Mouse (Mus musculus): ENCODE measurements around the gene Rap1a. TPM values are rescaled to one million over a fixed set of nuclear protein-coding genes. Genes with fewer than 3 reads are reported as not detected.
A peak's percentile ranks its signal among the peaks of the same experiment; 100 is the strongest.

Gene Rap1a
- polyA plus RNA-seq, 1 experiment from 2014 or later: 133 TPM

GRCm38 (mm10) chr3:105820272-105820671 is 19.1 kb upstream of the Rap1a start:
- Histone ChIP-seq H3K4me3 (replicated peaks) (no peak overlapping the region), H3K4me2 (replicated peaks) (no peak overlapping the region), H3K9me3 (no peaks in the 10 kb centered on the region), H3K27ac (no peak overlapping the region), H3K36me3 (no peaks in the 10 kb centered on the region), H3K9ac (no peak overlapping the region), H3K27me3 (replicated peaks) (no peaks in the 10 kb centered on the region), H3K4me1 (replicated peaks) (no peaks in the 10 kb centered on the region)
- ATAC-seq: no peak
- WGBS: 61% methylated on average over 3 of the region's 3 CpGs

DNA sequence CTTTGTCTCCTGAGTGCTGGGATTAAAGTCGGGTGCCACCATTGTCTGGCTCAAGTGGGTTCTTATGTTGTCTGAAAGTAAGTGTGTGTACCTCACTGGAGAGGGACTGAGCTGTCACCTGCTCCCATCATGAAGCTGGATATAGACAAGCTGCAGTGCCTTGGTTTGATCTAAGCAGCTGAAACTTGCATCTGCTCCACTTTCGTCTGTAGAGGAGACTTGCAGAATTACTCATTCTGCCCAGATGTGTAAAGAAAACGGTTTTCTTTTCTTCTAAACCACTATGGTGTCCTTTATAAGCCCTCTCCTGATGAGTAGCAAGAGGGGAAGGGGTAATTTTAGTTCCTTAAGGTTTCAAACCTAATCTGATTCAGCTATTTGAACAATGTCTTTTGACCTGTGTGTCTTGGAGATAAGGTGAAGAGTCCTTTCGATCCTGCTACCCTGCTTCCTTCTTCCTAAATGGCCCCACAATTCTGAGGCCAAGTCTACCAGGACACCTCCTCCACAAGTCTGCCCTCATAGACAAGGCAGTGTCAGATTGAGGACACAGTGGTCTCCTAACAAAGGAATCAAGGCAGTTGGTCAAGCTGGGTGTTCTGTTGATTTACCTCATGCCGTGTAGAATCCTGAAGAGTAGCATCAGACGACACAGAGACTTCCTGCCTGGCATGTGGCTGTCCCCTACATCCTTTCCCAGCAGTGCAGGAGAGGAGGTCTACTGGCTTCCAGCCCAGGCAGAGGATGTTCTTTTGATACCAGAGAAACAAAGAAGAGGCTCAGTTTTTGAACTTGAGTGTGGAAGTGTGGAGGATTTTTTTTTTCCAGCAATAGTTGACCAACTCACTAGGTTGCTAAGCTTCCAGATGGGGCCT is 17.2 kb upstream of the Rap1a start:
- Histone ChIP-seq H3K36me3 (no peaks in the 10 kb centered on the region), H3K9ac (no peak overlapping the region), H3K4me3 (replicated peaks) (no peak overlapping the region), H3K27ac (no peak overlapping the region), H3K9me3 (no peaks in the 10 kb centered on the region), H3K4me1 (replicated peaks) (no peaks in the 10 kb centered on the region), H3K4me2 (replicated peaks) (no peak overlapping the region), H3K27me3 (replicated peaks) (no peaks in the 10 kb centered on the region)
- WGBS: 54% methylated on average over 6 of the region's 6 CpGs
- ATAC-seq: no peak

- Histone ChIP-seq H3K36me3 (no peaks in the 10 kb centered on the region), H3K4me3 (replicated peaks) (no peak overlapping the region), H3K9ac (no peak overlapping the region), H3K9me3 (no peaks in the 10 kb centered on the region), H3K27ac (no peak overlapping the region), H3K27me3 (replicated peaks) (no peaks in the 10 kb centered on the region), H3K4me1 (replicated peaks) (0 out of 2 replicates have a peak, but pooled peaks cover 2% of the 10 kb centered on the region), H3K4me2 (replicated peaks) (no peak overlapping the region)
- ATAC-seq: no peak
- 44% methylated on average over 8 of the region's 8 CpGs for WGBS
Observed at GRCm38 (mm10) chr3:105816089-105816488, 15.0 kb upstream of the Rap1a start.

DNA sequence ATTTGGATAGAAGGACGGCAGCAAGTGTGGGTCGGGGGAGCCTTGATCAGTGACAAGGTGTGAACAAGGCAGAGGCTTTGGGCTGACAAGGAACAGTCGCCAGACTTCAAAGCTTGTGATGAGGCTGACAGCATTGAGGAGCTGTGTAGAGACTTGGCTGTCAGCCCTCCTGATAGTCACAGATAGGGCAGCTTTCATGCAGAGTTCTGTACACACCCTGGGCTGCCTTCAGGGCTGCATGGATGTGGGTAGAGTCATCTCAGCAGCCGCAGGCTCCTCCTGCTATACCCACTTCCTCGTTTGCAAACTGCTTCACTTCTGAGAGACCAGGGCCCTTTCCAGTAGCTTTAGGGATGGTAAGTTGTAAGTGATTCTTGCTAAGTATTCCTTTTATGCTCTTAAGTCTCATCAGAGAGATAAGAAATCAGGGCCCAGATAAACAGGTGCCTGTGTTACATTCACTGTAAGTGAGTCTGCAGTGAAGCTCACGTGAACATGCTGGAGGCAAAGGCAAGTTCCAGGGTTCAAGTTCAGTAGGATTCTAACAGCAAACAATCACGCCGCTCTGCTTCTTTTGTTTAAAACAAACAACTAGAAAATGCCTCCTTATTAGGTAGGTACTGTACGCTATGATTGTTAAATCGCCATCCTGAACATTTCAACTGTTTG is 14.2 kb upstream of the Rap1a start:
- Histone ChIP-seq H3K4me3 (replicated peaks) (no peak overlapping the region), H3K27ac (no peak overlapping the region), H3K27me3 (replicated peaks) (no peaks in the 10 kb centered on the region), H3K9me3 (no peaks in the 10 kb centered on the region), H3K4me2 (replicated peaks) (no peak overlapping the region), H3K4me1 (replicated peaks) (0 out of 2 replicates have a peak, but pooled peaks cover 2% of the 10 kb centered on the region), H3K36me3 (no peaks in the 10 kb centered on the region), H3K9ac (no peak overlapping the region)
- ATAC-seq: peak; percentile 73
- WGBS: 55% methylated on average over 10 of the region's 10 CpGs

DNA sequence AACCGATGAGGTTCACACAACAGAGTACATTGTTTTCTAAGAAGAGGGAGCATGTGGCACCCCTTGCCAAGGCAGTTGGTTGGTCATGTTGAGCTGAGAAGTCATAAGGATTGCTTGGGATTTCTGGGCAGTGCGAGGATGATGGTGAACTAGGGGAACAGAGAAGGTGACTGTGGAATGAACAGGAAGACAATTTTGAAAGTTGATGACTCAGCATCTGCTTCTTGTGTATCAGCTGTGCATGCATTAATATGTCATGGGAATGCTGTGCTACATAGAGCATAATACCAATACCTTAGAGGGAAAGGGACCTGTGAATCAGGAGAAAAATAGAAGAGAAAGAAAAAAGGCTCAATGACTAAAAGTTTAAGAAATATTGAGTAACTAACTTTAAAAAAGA is 10.0 kb upstream of the Rap1a start:
- H3K36me3 ChIP-seq: no peaks in the 10 kb centered on the region
- no peak for ATAC-seq
- no peak overlapping the region for H3K9ac ChIP-seq
- H3K4me1 ChIP-seq (replicated peaks): 0 out of 2 replicates have a peak, but pooled peaks cover 9% of the 10 kb centered on the region
- H3K4me2 ChIP-seq (replicated peaks): no peak overlapping the region
- H3K9me3 ChIP-seq: no peaks in the 10 kb centered on the region
- no peak overlapping the region for H3K27ac ChIP-seq
- no peaks in the 10 kb centered on the region for H3K27me3 ChIP-seq (replicated peaks)
- WGBS: 93% methylated on average over 2 of the region's 2 CpGs
- H3K4me3 ChIP-seq (replicated peaks): no peak overlapping the region

DNA sequence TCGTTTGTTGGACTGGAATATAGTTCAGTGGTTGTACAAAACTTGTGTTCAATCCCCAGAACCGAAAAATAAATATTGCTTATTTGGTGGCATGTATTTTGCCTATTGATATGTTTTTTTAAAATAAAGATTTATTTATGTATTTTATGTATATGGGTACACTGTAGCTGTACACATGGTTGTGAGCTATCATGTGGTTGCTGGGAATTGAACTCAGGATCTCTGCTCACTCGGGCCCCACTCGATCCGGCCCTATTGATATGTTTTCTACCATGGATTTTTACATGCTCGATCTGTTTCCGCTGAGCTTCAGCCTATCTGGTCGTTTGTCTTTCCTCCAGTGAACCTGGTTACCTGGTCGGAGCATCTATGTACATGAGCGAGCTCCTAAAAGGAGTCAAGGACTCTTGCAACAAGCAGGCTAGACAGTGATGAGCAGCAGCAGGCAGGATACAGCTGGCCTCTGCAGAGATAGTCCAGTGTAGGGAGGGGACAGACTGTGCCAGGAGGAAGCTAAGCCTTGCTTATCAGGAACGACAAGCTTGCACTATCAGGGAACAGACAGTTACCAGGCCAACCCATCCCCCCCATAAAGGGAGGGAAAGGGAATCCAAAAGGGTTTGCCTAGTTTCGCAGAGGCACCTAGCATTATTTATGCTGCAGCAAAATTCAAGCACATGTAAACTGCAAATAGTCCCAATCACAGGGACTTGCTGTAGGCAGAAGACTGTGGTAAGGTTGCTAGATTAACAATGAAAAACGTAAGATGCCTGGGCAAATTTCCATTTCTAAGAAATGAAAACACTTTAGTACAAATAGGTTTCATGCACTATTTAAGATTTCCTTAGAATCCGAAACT is 7.3 kb upstream of the Rap1a start:
- Histone ChIP-seq H3K4me1 (replicated peaks) (0 out of 2 replicates have a peak, but pooled peaks cover 9% of the 10 kb centered on the region), H3K27me3 (replicated peaks) (no peaks in the 10 kb centered on the region), H3K9ac (no peak overlapping the region), H3K27ac (no peak overlapping the region), H3K4me3 (replicated peaks) (no peak overlapping the region), H3K9me3 (no peaks in the 10 kb centered on the region), H3K4me2 (replicated peaks) (no peak overlapping the region), H3K36me3 (no peaks in the 10 kb centered on the region)
- WGBS: 62% methylated on average over 14 of the region's 14 CpGs
- ATAC-seq: peak; percentile 82

GRCm38 (mm10) chr3:105807672-105808071 is 6.5 kb upstream of the Rap1a start:
- H3K9ac ChIP-seq: no peak overlapping the region
- peak; percentile 62 for ATAC-seq
- no peaks in the 10 kb centered on the region for H3K27me3 ChIP-seq (replicated peaks)
- H3K4me1 ChIP-seq (replicated peaks): 0 out of 2 replicates have a peak, but pooled peaks cover 8% of the 10 kb centered on the region
- no peak overlapping the region for H3K4me2 ChIP-seq (replicated peaks)
- whole genome bisulfite sequencing: 42% methylated on average over 1 of the region's 1 CpGs
- H3K27ac ChIP-seq: no peak overlapping the region
- no peaks in the 10 kb centered on the region for H3K36me3 ChIP-seq
- no peaks in the 10 kb centered on the region for H3K9me3 ChIP-seq
- no peak overlapping the region for H3K4me3 ChIP-seq (replicated peaks)

GRCm38 (mm10) chr3:105806519-105807249 is 5.5 kb upstream of the Rap1a start:
- ATAC-seq: no peak
- no peak overlapping the region for H3K27ac ChIP-seq

GRCm38 (mm10) chr3:105803600-105803999 is 2.5 kb upstream of the Rap1a start:
- H3K4me2 ChIP-seq (replicated peaks): no peak overlapping the region
- no peak for ATAC-seq
- 70% methylated on average over 11 of the region's 11 CpGs for WGBS
- no peaks in the 10 kb centered on the region for H3K36me3 ChIP-seq
- no peaks in the 10 kb centered on the region for H3K9me3 ChIP-seq
- no peak overlapping the region for H3K27ac ChIP-seq
- no peak overlapping the region for H3K9ac ChIP-seq
- H3K4me1 ChIP-seq (replicated peaks): peaks cover 21% of the 10 kb centered on the region
- no peaks in the 10 kb centered on the region for H3K27me3 ChIP-seq (replicated peaks)
- H3K4me3 ChIP-seq (replicated peaks): no peak overlapping the region

More at GRCm38 (mm10) chr3:105806519-105807249, 5.5 kb upstream of the Rap1a start:
- Histone ChIP-seq H3K9me3 (no peaks in the 10 kb centered on the region), H3K27me3 (replicated peaks) (no peaks in the 10 kb centered on the region), H3K36me3 (no peaks in the 10 kb centered on the region), H3K4me2 (replicated peaks) (no peak overlapping the region), H3K4me3 (replicated peaks) (no peak overlapping the region), H3K4me1 (replicated peaks) (peaks cover 10% of the 10 kb centered on the region), H3K9ac (no peak overlapping the region)
- WGBS: 70% methylated on average over 11 of the region's 11 CpGs

DNA sequence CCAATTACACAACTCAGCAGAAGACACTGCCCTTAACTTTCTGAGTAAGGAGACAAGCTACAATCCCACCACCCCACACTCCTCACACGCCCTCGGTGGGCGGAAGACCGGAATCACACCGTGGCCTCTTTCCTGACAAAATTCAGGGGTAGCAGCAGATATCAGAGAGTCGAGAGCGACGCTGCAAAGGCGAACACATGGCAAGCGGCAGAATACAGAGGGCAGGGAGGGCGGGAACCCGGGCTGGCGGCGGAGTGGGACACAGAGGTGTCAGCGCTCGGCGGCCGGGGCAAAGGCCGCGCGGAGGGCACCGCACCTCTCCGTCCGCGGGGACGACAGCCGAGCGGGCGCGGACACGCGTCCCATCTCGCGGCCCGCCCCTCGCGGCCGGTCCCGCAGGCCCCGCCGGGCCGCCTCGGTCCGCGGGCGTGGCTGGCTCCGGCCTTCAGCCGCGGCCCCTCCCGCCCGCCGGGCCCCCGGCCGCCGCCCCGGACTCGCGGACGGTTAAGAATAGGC is 403 bp downstream of the Rap1a start:
- Histone ChIP-seq H3K27me3 (replicated peaks) (no peaks in the 10 kb centered on the region), H3K9ac (peak overlapping the region; percentile 92), H3K4me2 (replicated peaks) (peak overlapping the region; percentile 60), H3K9me3 (no peaks in the 10 kb centered on the region), H3K4me3 (replicated peaks) (peak overlapping the region; percentile 85), H3K27ac (peak overlapping the region; percentile 94), H3K4me1 (replicated peaks) (peaks cover 15% of the 10 kb centered on the region), H3K36me3 (no peaks in the 10 kb centered on the region)
- ATAC-seq: peak; percentile 88
- under 1% methylated on average over 50 of the region's 59 CpGs for WGBS

GRCm38 (mm10) chr3:105800156-105800674 is 921 bp downstream of the Rap1a start:
- Histone ChIP-seq H3K36me3 (no peaks in the 10 kb centered on the region), H3K27ac (peak overlapping the region; percentile 94), H3K4me2 (replicated peaks) (peak overlapping the region; percentile 60), H3K4me1 (replicated peaks) (peaks cover 15% of the 10 kb centered on the region), H3K4me3 (replicated peaks) (peak overlapping the region; percentile 85), H3K9ac (peak overlapping the region; percentile 92), H3K27me3 (replicated peaks) (no peaks in the 10 kb centered on the region), H3K9me3 (no peaks in the 10 kb centered on the region)
- 0 out of 2 replicates have a peak, but pooled peaks have one; percentile 2 for ATAC-seq
- WGBS: 1% methylated on average over 12 of the region's 12 CpGs
